Mouse (Mus musculus): ENCODE results near the gene Rnf167. TPM values are rescaled to one million over a fixed set of nuclear protein-coding genes. Genes with fewer than 3 reads are reported as not detected.

Rnf167 gene
- total and polyA plus RNA-seq, 2 experiments from 2014 or later: 87.3 to 100 TPM

GRCm38 (mm10) chr11:70670483-70670882, 23.4 kb downstream of the Rnf167 start:
- no peak for TF ChIP-seq CTCF (IDR thresholded peaks at IDR 0.05; ENCODE audit: low read depth)
- H3K4me3 ChIP-seq (ENCODE audit: low read length): peak overlapping the region; percentile 58
- no peaks in the 10 kb centered on the region for H3K27me3 ChIP-seq (ENCODE audit: insufficient read depth, low read length)
- 37% methylated on average over 14 of the region's 14 CpGs for WGBS
- peak overlapping the region; percentile 98 for H3K27ac ChIP-seq
- no peaks in the 10 kb centered on the region for H3K9me3 ChIP-seq (ENCODE audit: low read length)
- H3K4me2 ChIP-seq (ENCODE audit: low read depth, low read length): peak overlapping the region; percentile 92
- ATAC-seq: no peak
- peaks cover 4% of the 10 kb centered on the region; the same call in 1 of the 2 replicates for H3K4me1 ChIP-seq (ENCODE audit: insufficient read depth, low read length)
- peak overlapping the region; percentile 73 for H3K9ac ChIP-seq (replicated peaks; ENCODE audit: low read length)
- H3K36me3 ChIP-seq (ENCODE audit: insufficient read depth, low read length): peaks cover 2% of the 10 kb centered on the region; the same call in 1 of the 2 replicates
- DNase-seq (ENCODE audit: low spot score): no peak

DNA sequence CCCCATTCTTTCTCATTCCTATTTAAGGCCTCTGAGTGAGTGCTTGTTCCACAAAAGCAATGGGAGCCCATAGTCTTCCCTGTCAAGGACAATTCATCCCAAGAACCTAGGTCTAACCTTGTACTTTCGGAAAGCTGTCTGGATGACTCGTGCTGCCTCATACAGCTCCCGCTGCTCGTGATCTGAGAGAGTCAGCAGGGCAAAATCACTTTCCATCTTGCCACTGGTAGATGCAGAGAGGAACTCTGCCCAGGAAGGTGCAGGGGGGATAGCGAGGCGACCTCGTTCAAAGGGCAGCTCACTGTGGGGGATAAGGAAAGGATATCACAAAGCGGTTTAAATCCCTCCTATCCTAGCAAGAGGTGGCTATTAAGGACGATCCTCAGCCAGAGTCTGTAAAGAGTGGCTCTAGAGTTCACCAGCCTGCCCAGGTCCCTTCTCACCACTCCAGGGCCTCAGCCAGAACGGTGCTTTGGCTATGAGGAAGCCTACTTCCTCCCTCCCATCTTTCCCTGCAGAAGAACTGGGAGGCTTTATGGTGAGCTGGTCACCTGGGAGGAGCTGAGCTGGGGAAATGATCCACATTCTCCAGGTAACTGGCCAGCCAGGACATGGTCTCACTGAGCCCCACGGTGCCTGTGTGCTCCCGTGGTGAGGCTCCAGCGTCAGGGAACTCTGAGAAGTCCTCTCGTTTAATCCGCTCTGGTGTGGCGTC, 24.5 kb downstream of the Rnf167 start:
- ATAC-seq: no peak
- no peaks in the 10 kb centered on the region for H3K27me3 ChIP-seq (ENCODE audit: insufficient read depth, low read length)
- no peak for TF ChIP-seq CTCF (IDR thresholded peaks at IDR 0.05; ENCODE audit: low read depth)
- no peak for DNase-seq (ENCODE audit: low spot score)
- H3K27ac ChIP-seq: no peak overlapping the region
- H3K4me2 ChIP-seq (ENCODE audit: low read depth, low read length): no peak overlapping the region
- H3K9me3 ChIP-seq (ENCODE audit: low read length): no peaks in the 10 kb centered on the region
- no peak overlapping the region for H3K4me3 ChIP-seq (ENCODE audit: low read length)
- peaks cover 4% of the 10 kb centered on the region; the same call in 1 of the 2 replicates for H3K4me1 ChIP-seq (ENCODE audit: insufficient read depth, low read length)
- peaks cover 8% of the 10 kb centered on the region; the same call in 1 of the 2 replicates for H3K36me3 ChIP-seq (ENCODE audit: insufficient read depth, low read length)
- no peak overlapping the region; the same call in 1 of the 2 replicates for H3K9ac ChIP-seq (replicated peaks; ENCODE audit: low read length)
- 83% methylated on average over 16 of the region's 16 CpGs for WGBS

- ATAC-seq: no peak
- peaks cover 16% of the 10 kb centered on the region for H3K36me3 ChIP-seq (ENCODE audit: insufficient read depth, low read length)
- H3K4me1 ChIP-seq (ENCODE audit: insufficient read depth, low read length): no peaks in the 10 kb centered on the region
- no peak for TF ChIP-seq CTCF (IDR thresholded peaks at IDR 0.05; ENCODE audit: low read depth)
- H3K4me3 ChIP-seq (ENCODE audit: low read length): no peak overlapping the region
- no peaks in the 10 kb centered on the region for H3K27me3 ChIP-seq (ENCODE audit: insufficient read depth, low read length)
- DNase-seq (ENCODE audit: low spot score): no peak
- H3K9ac ChIP-seq (replicated peaks; ENCODE audit: low read length): no peak overlapping the region
- WGBS: 57% methylated on average over 6 of the region's 6 CpGs
- no peaks in the 10 kb centered on the region for H3K9me3 ChIP-seq (ENCODE audit: low read length)
- H3K27ac ChIP-seq: no peak overlapping the region
- H3K4me2 ChIP-seq (ENCODE audit: low read depth, low read length): no peak overlapping the region
Measured at GRCm38 (mm10) chr11:70674014-70674413, 27.0 kb downstream of the Rnf167 start.

- ATAC-seq (no peak), DNase-seq (ENCODE audit: low spot score) (no peak)
- Histone ChIP-seq H3K27me3 (ENCODE audit: insufficient read depth, low read length) (no peaks in the 10 kb centered on the region), H3K9ac (replicated peaks; ENCODE audit: low read length) (no peak overlapping the region), H3K4me3 (ENCODE audit: low read length) (no peak overlapping the region), H3K36me3 (ENCODE audit: insufficient read depth, low read length) (peaks cover 16% of the 10 kb centered on the region), H3K4me2 (ENCODE audit: low read depth, low read length) (no peak overlapping the region), H3K27ac (no peak overlapping the region), H3K4me1 (ENCODE audit: insufficient read depth, low read length) (no peaks in the 10 kb centered on the region), H3K9me3 (ENCODE audit: low read length) (no peaks in the 10 kb centered on the region)
- 54% methylated on average over 11 of the region's 11 CpGs for whole genome bisulfite sequencing
- no peak for TF ChIP-seq CTCF (IDR thresholded peaks at IDR 0.05; ENCODE audit: low read depth)
Measured at GRCm38 (mm10) chr11:70674501-70674900, 27.5 kb downstream of the Rnf167 start.

GRCm38 (mm10) chr11:70678092-70678491, 31.1 kb downstream of the Rnf167 start:
- Histone ChIP-seq H3K27ac (no peak overlapping the region), H3K9me3 (ENCODE audit: low read length) (no peaks in the 10 kb centered on the region)

GRCm38 (mm10) chr11:70678576-70678975, 31.5 kb downstream of the Rnf167 start:
- DNase-seq (ENCODE audit: low spot score) (no peak), ATAC-seq (no peak)
- no peak overlapping the region for H3K4me3 ChIP-seq (ENCODE audit: low read length)
- H3K4me1 ChIP-seq (ENCODE audit: insufficient read depth, low read length): peaks cover 4% of the 10 kb centered on the region; the same call in 1 of the 2 replicates
- no peak for TF ChIP-seq CTCF (IDR thresholded peaks at IDR 0.05; ENCODE audit: low read depth)
- H3K9me3 ChIP-seq (ENCODE audit: low read length): no peaks in the 10 kb centered on the region
- H3K4me2 ChIP-seq (ENCODE audit: low read depth, low read length): no peak overlapping the region
- H3K27ac ChIP-seq: no peak overlapping the region
- WGBS: 64% methylated on average over 2 of the region's 2 CpGs
- no peak overlapping the region for H3K9ac ChIP-seq (replicated peaks; ENCODE audit: low read length)
- H3K36me3 ChIP-seq (ENCODE audit: insufficient read depth, low read length): peaks cover 28% of the 10 kb centered on the region
- H3K27me3 ChIP-seq (ENCODE audit: insufficient read depth, low read length): no peaks in the 10 kb centered on the region

More at GRCm38 (mm10) chr11:70678092-70678491, 31.1 kb downstream of the Rnf167 start:
- DNase-seq (ENCODE audit: low spot score) (no peak), ATAC-seq (no peak)
- H3K4me2 ChIP-seq (ENCODE audit: low read depth, low read length): no peak overlapping the region
- 79% methylated on average over 9 of the region's 9 CpGs for WGBS
- peaks cover 4% of the 10 kb centered on the region; the same call in 1 of the 2 replicates for H3K4me1 ChIP-seq (ENCODE audit: insufficient read depth, low read length)
- H3K27me3 ChIP-seq (ENCODE audit: insufficient read depth, low read length): no peaks in the 10 kb centered on the region
- peaks cover 27% of the 10 kb centered on the region for H3K36me3 ChIP-seq (ENCODE audit: insufficient read depth, low read length)
- H3K4me3 ChIP-seq (ENCODE audit: low read length): no peak overlapping the region
- H3K9ac ChIP-seq (replicated peaks; ENCODE audit: low read length): no peak overlapping the region
- TF ChIP-seq CTCF (IDR thresholded peaks at IDR 0.05; ENCODE audit: low read depth): no peak

DNA sequence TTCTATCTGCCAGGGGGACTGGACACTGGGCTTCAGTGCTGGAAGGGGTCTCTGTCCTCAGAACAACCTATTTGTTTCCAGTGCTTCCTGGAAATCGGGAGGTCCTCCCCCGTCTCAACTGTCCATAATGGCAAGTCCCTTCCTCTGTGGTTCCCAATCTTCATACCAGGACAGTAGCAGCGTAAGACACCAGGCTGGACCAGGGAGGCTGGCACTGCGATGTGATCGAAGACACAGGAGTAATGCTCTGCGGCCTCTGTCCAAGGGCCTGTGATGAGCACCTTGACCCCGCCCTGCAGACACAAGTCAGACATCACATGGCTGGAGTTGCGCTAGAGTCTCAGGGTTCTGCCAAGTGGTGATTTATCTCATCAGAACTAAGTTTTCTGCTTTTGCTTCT, 32.3 kb downstream of the Rnf167 start:
- H3K9ac ChIP-seq (replicated peaks; ENCODE audit: low read length): no peak overlapping the region
- H3K9me3 ChIP-seq (ENCODE audit: low read length): no peaks in the 10 kb centered on the region
- no peaks in the 10 kb centered on the region for H3K27me3 ChIP-seq (ENCODE audit: insufficient read depth, low read length)
- no peak for ATAC-seq
- no peak overlapping the region for H3K27ac ChIP-seq
- peaks cover 36% of the 10 kb centered on the region for H3K36me3 ChIP-seq (ENCODE audit: insufficient read depth, low read length)
- peaks cover 4% of the 10 kb centered on the region; the same call in 1 of the 2 replicates for H3K4me1 ChIP-seq (ENCODE audit: insufficient read depth, low read length)
- no peak for DNase-seq (ENCODE audit: low spot score)
- no peak overlapping the region for H3K4me2 ChIP-seq (ENCODE audit: low read depth, low read length)
- no peak for TF ChIP-seq CTCF (IDR thresholded peaks at IDR 0.05; ENCODE audit: low read depth)
- H3K4me3 ChIP-seq (ENCODE audit: low read length): no peak overlapping the region
- WGBS: 97% methylated on average over 8 of the region's 8 CpGs

All from hindbrain, postnatal 0 days (tissue).